Mouse (Mus musculus) stomach, embryonic 14.5 days (tissue): ENCODE data around the gene Urah. TPM values are rescaled to one million over a fixed set of nuclear protein-coding genes. Genes with fewer than 3 reads are reported as not detected.

Experiments used
- ATAC-seq: fragments of 200-750 bp; cut with Nextera tagmentation; 2 replicates; pipeline ENCODE4 v1.8.0; 2017; ENCODE audit warnings: low read depth, moderate TSS enrichment; ENCODE audit not compliant: insufficient number of reproducible peaks, insufficient read depth, low FRiP score
- H3K27ac ChIP-seq: fragments of 300-500 bp; sonication (generic); 2 replicates; pipeline ENCODE4 v1.5.1; 2014; ENCODE audit warnings: mild to moderate bottlenecking, low read length, moderate library complexity, mixed read lengths
- H3K27me3 ChIP-seq: fragments of 300-500 bp; sonication (generic); 2 replicates; pipeline ENCODE4 v1.6.1; 2014; ENCODE audit warnings: low read length, control low read depth, mixed read lengths; ENCODE audit not compliant: control insufficient read depth, insufficient read depth
- H3K36me3 ChIP-seq: fragments of 300-500 bp; sonication (generic); 2 replicates; pipeline ENCODE4 v1.6.1; 2014; ENCODE audit warnings: mild to moderate bottlenecking, control low read depth, low read length, moderate library complexity, mixed read lengths; ENCODE audit not compliant: control insufficient read depth, insufficient read depth
- H3K4me1 ChIP-seq: fragments of 300-500 bp; sonication (generic); 2 replicates; pipeline ENCODE4 v1.6.1; 2014; ENCODE audit warnings: low read length, control low read depth, mixed read lengths; ENCODE audit not compliant: control insufficient read depth, insufficient read depth
- H3K4me2 ChIP-seq: fragments of 300-500 bp; sonication (generic); replicated peaks from 2 replicates; pipeline ENCODE4 v1.6.1; 2014; ENCODE audit warnings: low read depth, low read length, control low read depth
- H3K4me3 ChIP-seq: fragments of 300-500 bp; sonication (generic); 2 replicates; pipeline ENCODE4 v1.5.1; 2014; ENCODE audit warnings: low read depth, low read length, control low read depth
- H3K9ac ChIP-seq: fragments of 300-500 bp; sonication (generic); replicated peaks from 2 replicates; pipeline ENCODE4 v1.6.1; 2014; ENCODE audit warnings: low read depth, mild to moderate bottlenecking, control low read depth, low read length, moderate library complexity, mixed read lengths
- H3K9me3 ChIP-seq: fragments of 300-500 bp; sonication (generic); 2 replicates; pipeline ENCODE4 v1.6.1; 2016; ENCODE audit warnings: low read depth, low read length, control low read depth; ENCODE audit not compliant: control insufficient read depth
- WGBS: fragments of 180-500 bp; shearing (Covaris S2); extraction: QIAGEN DNeasy Blood & Tissue Kit; methylation state at CpG from one replicate; pipeline ENCODE4 v1.1.7; 2014; 5-methylcytosine and 5-hydroxymethylcytosine counted together
- polyA plus RNA-seq: library from polyadenylated mRNA; unstranded; fragments of >200 nt; fragmentation: Nextera tagmentation; extraction: Ambion mirVana; gene quantifications from 2 replicates; pipeline ENCODE4 v1.2.1, GENCODE M21; 2014

Urah gene
- 14.2 and 18.7 TPM in 2 replicates for polyA plus RNA-seq

- Histone ChIP-seq H3K4me1 (no peaks in the 10 kb centered on the region), H3K4me2 (peak within 1 kb of the TSS; percentile 2; the same call in 1 of the 2 replicates), H3K9ac (no peak within 1 kb of the TSS), H3K27ac (no peak within 1 kb of the TSS), H3K4me3 (peak within 1 kb of the TSS; percentile 4; the same call in 1 of the 2 replicates), H3K9me3 (no peaks in the 10 kb centered on the region), H3K36me3 (no peaks in the 10 kb centered on the region), H3K27me3 (no peaks in the 10 kb centered on the region)
- WGBS, result 35% methylated on average over 20 of the region's 20 CpGs
- peak; percentile 85 for ATAC-seq
Measured at GRCm38 (mm10) chr7:140834968-140835757, at the start of gene Urah. Gene Urah (plus strand): TSS chr7:140835018.

GRCm38 (mm10) chr7:140787406-140788052 lies 47.3 kb upstream of the Urah start, which contains the start of gene Syce1:
Gene Syce1 (minus strand): TSS chr7:140787852.
- ATAC-seq, result no peak
- H3K36me3 ChIP-seq, result no peaks in the 10 kb centered on the region
- H3K9me3 ChIP-seq, result no peaks in the 10 kb centered on the region
- no peak within 1 kb of the TSS for H3K9ac ChIP-seq
- no peak within 1 kb of the TSS for H3K4me2 ChIP-seq
- H3K27ac ChIP-seq, result no peak within 1 kb of the TSS
- WGBS, result 79% methylated on average over 28 of the region's 33 CpGs
- no peaks in the 10 kb centered on the region for H3K27me3 ChIP-seq
- H3K4me1 ChIP-seq, result no peaks in the 10 kb centered on the region
- no peak within 1 kb of the TSS for H3K4me3 ChIP-seq

- WGBS, result 84% methylated on average over 7 of the region's 7 CpGs
- Histone ChIP-seq H3K4me1 (no peaks in the 10 kb centered on the region), H3K27ac (no peak overlapping the region), H3K9me3 (no peaks in the 10 kb centered on the region), H3K4me2 (no peak overlapping the region), H3K27me3 (no peaks in the 10 kb centered on the region), H3K36me3 (no peaks in the 10 kb centered on the region), H3K9ac (no peak overlapping the region), H3K4me3 (no peak overlapping the region)
- no peak for ATAC-seq
Measured at GRCm38 (mm10) chr7:140788053-140788435, 46.8 kb upstream of the Urah start.

GRCm38 (mm10) chr7:140793541-140793940 lies 41.3 kb upstream of the Urah start:
- H3K4me3 ChIP-seq, result no peak overlapping the region
- H3K27ac ChIP-seq, result no peak overlapping the region
- 55% methylated on average over 4 of the region's 4 CpGs for WGBS
- H3K9ac ChIP-seq, result no peak overlapping the region
- H3K27me3 ChIP-seq, result no peaks in the 10 kb centered on the region
- no peaks in the 10 kb centered on the region for H3K36me3 ChIP-seq
- H3K4me2 ChIP-seq, result no peak overlapping the region
- no peaks in the 10 kb centered on the region for H3K9me3 ChIP-seq
- H3K4me1 ChIP-seq, result no peaks in the 10 kb centered on the region
- no peak for ATAC-seq

GRCm38 (mm10) chr7:140797619-140798018 lies 37.2 kb upstream of the Urah start:
- no peaks in the 10 kb centered on the region for H3K4me1 ChIP-seq
- no peak for ATAC-seq
- no peak overlapping the region for H3K4me2 ChIP-seq
- no peaks in the 10 kb centered on the region for H3K9me3 ChIP-seq
- H3K36me3 ChIP-seq, result no peaks in the 10 kb centered on the region
- no peak overlapping the region for H3K27ac ChIP-seq
- no peaks in the 10 kb centered on the region for H3K27me3 ChIP-seq
- H3K4me3 ChIP-seq, result no peak overlapping the region
- WGBS, result 84% methylated on average over 3 of the region's 3 CpGs
- H3K9ac ChIP-seq, result no peak overlapping the region

GRCm38 (mm10) chr7:140798212-140798611 lies 36.6 kb upstream of the Urah start:
- no peaks in the 10 kb centered on the region for H3K4me1 ChIP-seq
- no peak overlapping the region for H3K9ac ChIP-seq
- no peaks in the 10 kb centered on the region for H3K36me3 ChIP-seq
- H3K9me3 ChIP-seq, result no peaks in the 10 kb centered on the region
- H3K4me2 ChIP-seq, result no peak overlapping the region
- no peaks in the 10 kb centered on the region for H3K27me3 ChIP-seq
- 0 out of 2 replicates have a peak, but pooled peaks have one; percentile 14 for ATAC-seq
- WGBS, result 69% methylated on average over 2 of the region's 2 CpGs
- no peak overlapping the region for H3K4me3 ChIP-seq
- H3K27ac ChIP-seq, result no peak overlapping the region

GRCm38 (mm10) chr7:140802629-140803028 lies 32.2 kb upstream of the Urah start:
- 72% methylated on average over 6 of the region's 6 CpGs for WGBS
- Histone ChIP-seq H3K27me3 (no peaks in the 10 kb centered on the region), H3K27ac (no peak overlapping the region), H3K4me1 (no peaks in the 10 kb centered on the region), H3K9ac (no peak overlapping the region), H3K9me3 (no peaks in the 10 kb centered on the region), H3K36me3 (no peaks in the 10 kb centered on the region), H3K4me3 (no peak overlapping the region), H3K4me2 (no peak overlapping the region)
- ATAC-seq, result no peak

- H3K4me1 ChIP-seq, result no peaks in the 10 kb centered on the region
- H3K36me3 ChIP-seq, result no peaks in the 10 kb centered on the region
- no peak for ATAC-seq
- H3K9ac ChIP-seq, result no peak overlapping the region
- no peaks in the 10 kb centered on the region for H3K27me3 ChIP-seq
- no peak overlapping the region for H3K4me2 ChIP-seq
- no peak overlapping the region for H3K27ac ChIP-seq
- 15% methylated on average over 1 of the region's 1 CpGs for WGBS
- no peaks in the 10 kb centered on the region for H3K9me3 ChIP-seq
- no peak overlapping the region for H3K4me3 ChIP-seq
Measured at GRCm38 (mm10) chr7:140805704-140806103, 29.1 kb upstream of the Urah start.
